Mouse (Mus musculus) myocyte (in vitro differentiated cells): Measurements from ENCODE around the gene Pitpnm3.

Experiments
- E2F4 ChIP-seq: IDR thresholded peaks from one replicate; pipeline ENCODE4 v1.6.1; 2011; ENCODE audit warnings: mild to moderate bottlenecking, control low read depth, moderate library complexity; ENCODE audit not compliant: insufficient read depth
- MYOD1 ChIP-seq, 3 experiments: IDR thresholded peaks; one replicate each; pipeline ENCODE4 v1.6.1; 2011; ENCODE audit warnings: control low read depth in 2 of 3, low read depth in 2 of 3, mild to moderate bottlenecking in 2 of 3, moderate library complexity in 1 of 3; ENCODE audit not compliant: insufficient read length in 2 of 3, control insufficient read depth in 1 of 3
- MYOG ChIP-seq, 3 experiments: IDR thresholded peaks; one replicate each; pipeline ENCODE4 v1.6.1; 2011; ENCODE audit warnings: control low read depth in 2 of 3, low read depth in 2 of 3, mild to moderate bottlenecking in 2 of 3; ENCODE audit not compliant: insufficient read length in 2 of 3, control insufficient read depth in 1 of 3, insufficient read depth in 1 of 3
- POLR2A ChIP-seq: IDR thresholded peaks from one replicate; pipeline ENCODE4 v1.6.1; 2011; ENCODE audit warnings: low read depth, mild to moderate bottlenecking, control low read depth, moderate library complexity; ENCODE audit not compliant: insufficient read length
- POLR2AphosphoS2 ChIP-seq: IDR thresholded peaks from one replicate; pipeline ENCODE4 v1.6.1; 2011; ENCODE audit warnings: low read depth, control low read depth; ENCODE audit not compliant: insufficient read length
- REST ChIP-seq: IDR thresholded peaks from one replicate; pipeline ENCODE4 v1.6.1; 2011; ENCODE audit warnings: mild to moderate bottlenecking, control low read depth, moderate library complexity; ENCODE audit not compliant: insufficient read depth, insufficient read length
- TCF12 ChIP-seq: IDR thresholded peaks from one replicate; pipeline ENCODE4 v1.6.1; 2011; ENCODE audit warnings: mild to moderate bottlenecking, control low read depth; ENCODE audit not compliant: poor library complexity, insufficient read depth, severe bottlenecking
- USF1 ChIP-seq: IDR thresholded peaks from one replicate; pipeline ENCODE4 v1.6.1; 2011; ENCODE audit warnings: low read depth, mild to moderate bottlenecking, control low read depth, moderate library complexity

DNA sequence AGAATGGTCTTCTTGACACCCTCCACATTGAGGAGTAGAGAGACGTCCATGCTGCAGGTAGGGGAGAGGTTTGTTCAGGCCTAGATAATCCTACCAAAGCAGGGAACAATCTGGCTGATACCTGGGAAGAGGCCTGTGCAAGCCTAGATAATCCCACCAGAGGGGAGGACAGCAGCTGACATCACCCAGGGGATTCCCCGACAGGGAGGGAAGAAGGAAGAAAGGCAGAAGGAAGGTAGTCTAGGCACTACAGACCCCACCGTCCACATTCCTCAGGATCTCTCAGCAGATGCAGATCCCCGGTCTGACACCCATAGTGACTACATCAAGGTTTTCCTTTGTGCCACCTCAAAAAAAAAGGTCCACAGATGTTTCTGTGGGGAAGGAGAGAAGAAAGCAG lies 98.2 kb downstream of the Pitpnm3 start, which contains the start of gene Aipl1:
- no peak for TF ChIP-seq TCF12
- no peak for TF ChIP-seq USF1
- no peak for TF ChIP-seq POLR2AphosphoS2
- no peak for TF ChIP-seq POLR2A
- no peak for TF ChIP-seq MYOG (IDR thresholded peaks at IDR 0.05; ENCODE audit: control insufficient read depth in 1 of 3, insufficient read depth in 1 of 3, insufficient read length in 2 of 3, low read depth in 2 of 3)
- TF ChIP-seq MYOD1 (IDR thresholded peaks at IDR 0.05; ENCODE audit: control insufficient read depth in 1 of 3, insufficient read length in 2 of 3, low read depth in 2 of 3), result no peak
- TF ChIP-seq REST, result no peak
- no peak for TF ChIP-seq E2F4
